Mouse (Mus musculus) heart, postnatal 4 days (tissue): ENCODE results near the gene Kcnd3. TPM values are rescaled to one million over a fixed set of nuclear protein-coding genes. Genes with fewer than 3 reads are reported as not detected.

Experiments used
- DNase-seq: peaks from one replicate; pipeline ENCODE4 v3.0.0; 2021
- total RNA-seq, 2 experiments: library from RNA; stranded (reverse); gene quantifications; 2 replicates each; pipeline ENCODE4 v1.2.3; 2021

Kcnd3 gene
- total RNA-seq, 2 experiments from 2014 or later: 0.90 to 1.0 TPM

DNA sequence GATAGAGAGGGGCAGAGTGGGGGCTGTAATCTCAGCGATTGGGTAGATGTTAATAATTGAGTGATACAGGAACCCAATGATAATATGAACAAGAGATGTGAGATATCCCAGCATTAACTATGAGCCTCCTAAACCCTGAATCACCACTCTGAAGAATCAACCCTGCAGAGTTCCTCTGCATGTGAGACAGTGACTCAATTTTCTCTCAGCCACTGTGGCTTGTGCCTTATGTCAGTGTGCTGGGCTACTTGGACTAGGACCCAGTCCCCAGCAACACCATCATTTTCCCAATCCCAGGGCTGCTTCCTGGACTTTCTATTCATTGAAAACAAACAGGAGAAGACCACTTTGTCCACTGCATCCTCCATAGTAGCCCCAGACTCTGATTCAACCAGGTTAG, 139.6 kb downstream of the Kcnd3 start:
- DNase-seq: no peak

DNA sequence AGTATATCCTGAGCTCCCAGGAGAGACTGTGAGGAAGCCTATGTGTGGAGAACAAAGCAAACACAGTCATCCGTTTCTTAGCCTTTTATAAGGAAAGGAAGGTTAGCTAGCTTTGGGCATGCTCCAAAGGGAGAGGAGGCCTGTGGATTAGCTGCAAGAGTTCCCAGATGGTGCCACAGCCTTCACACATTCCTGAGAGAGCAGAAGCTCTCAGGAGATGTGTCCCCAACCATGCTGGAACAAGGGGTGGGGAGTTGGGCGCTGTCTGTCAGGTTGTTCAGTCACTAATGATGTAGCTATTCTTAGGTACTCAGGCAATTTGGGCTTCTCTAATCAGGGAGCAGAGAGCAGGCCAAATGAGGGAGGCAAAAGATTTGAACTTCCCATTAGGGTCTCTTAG, 140.1 kb downstream of the Kcnd3 start:
- peak; percentile 7 for DNase-seq

- DNase-seq: peak; percentile 12
Observed at GRCm38 (mm10) chr3:105600483-105600882, 148.4 kb downstream of the Kcnd3 start.

DNA sequence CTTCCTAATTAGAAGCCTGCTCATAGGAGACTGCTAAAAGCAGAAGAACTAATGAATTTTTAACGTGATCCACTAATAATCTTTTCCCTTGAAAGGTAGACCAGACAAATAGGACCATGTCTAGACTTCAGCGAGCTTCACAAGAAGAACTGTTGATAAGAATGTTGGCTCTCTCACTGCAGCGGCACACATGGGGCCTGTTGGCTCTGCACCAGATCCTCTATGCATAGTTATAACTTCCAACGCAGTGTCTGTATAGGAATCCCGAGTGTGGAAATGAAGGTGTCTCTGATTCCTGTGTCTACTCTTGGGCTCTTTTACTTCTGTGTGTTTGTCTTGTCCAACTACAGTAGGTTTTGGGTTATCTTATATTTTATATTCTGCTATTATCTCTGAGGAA, 150.8 kb downstream of the Kcnd3 start:
- DNase-seq: no peak

DNA sequence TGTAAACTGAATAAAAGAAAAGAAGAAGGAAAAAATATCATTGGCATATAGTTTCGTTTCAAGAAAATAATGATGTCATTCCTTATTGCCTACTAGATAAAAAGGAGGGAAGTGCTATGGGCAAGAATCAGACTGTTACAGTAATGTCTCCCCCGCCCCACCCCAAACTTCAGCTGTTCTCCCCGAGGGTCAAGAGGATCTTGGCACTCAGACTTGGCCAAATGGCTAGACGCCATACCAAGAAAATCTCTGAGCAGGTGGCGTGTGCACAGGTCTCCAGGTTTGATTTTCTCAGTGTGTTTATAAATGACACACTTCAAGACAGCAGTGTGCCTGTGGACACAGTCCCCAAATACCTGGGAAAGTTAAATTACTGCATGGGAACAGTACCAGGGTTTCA, 153.6 kb downstream of the Kcnd3 start:
- no peak for DNase-seq

DNA sequence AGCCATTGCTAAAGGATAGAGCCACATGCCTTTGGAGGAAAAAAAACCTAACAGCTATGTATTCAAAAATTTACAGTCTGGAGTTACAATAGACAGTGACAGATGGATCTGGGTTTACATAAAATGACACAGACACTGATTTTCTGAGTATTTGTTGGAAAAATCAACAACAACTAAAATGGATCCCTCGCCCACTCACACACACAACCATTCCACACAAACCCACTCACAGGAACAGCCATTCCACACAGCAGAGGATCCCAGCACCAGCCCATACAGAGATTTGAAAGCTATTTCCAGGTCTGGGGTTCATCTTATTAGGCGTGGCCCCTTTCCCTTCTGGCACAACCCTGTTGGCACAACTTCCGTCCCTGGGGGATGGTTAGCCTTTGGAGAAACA, 156.7 kb downstream of the Kcnd3 start:
- DNase-seq: no peak

DNA sequence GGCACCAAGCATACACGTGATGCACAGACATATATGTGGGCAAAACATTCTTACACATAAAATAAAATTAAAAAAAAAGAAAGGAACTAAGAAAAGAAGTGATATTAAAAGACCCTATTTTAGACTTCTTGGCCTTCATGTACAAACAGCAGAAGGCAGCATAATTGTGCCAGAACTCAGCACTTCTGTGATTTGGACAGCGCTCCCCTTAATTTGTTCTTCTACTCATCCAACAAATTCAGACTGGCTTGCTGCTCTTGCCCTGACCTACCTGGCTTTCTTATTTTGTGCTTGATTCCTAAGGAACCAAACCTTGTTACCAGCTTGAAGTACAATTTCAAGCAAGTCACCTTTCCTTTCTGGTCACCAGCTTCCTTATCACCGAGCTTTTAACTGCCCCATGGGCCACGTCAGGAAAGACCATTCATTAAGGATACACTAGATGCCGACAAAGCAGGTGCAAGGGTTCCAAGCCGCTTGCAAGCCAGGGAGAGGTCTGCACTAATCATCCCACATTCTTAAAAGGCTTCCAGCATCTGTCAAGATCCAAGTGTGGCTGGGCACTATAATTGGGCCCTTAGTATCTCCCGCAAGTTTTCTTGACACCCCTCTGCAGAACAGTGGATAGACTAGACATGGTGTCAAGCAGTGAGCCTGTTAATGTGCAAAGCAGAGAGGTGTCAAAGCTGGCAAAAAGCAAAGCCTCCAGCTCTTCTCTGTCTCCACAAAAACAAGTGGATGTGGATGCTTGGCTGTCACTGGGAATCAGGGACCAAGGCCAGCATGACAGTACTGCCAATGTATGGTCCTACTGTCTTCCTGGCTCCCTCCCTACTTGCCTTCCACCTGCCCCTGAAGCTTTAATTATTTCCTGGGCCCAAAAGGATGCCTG, 159.6 kb downstream of the Kcnd3 start:
- no peak for DNase-seq

GRCm38 (mm10) chr3:105612423-105612814, 160.3 kb downstream of the Kcnd3 start:
- DNase-seq: no peak

DNA sequence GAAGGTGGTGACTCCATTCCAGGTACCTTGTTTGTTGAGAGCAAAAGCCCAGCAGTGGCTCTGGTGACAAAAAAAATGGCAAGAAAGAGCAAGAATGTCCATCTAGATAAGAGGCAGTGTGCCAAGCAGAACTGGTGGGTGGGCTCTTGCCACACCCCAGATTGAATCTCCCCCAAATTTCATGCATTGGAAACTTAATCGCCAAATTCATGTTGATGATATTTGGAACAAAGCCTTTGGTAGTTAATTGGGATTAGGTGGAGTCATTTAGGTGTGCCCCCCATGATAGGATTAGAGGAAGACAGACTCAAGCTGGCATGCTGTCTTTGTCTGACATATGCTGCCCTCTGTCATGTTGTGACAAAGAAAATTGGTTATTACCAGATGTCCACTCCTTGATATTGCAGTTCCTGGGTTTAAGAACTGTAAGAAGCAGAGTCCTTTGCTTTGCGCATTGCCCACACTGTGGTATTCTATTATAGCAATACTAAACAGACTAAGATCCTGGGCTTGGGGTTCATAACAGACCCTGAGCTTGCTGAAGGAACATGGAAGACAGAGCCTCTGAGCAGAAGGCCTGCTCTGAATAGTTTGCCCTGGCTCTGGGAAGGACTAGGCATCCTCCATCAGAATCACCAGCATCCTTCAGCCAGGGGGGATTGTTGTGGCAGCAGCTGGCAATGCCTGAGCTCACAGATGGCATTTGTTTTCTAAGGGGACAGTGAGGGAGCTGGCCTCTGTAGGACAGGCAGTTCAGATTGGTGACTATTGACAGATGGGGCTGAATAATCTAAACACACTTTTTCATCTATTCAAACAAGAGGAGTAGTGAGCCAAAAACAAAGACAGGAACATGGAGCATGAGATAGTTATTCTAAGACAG, 165.0 kb downstream of the Kcnd3 start:
- DNase-seq: no peak

- no peak for DNase-seq
Observed at GRCm38 (mm10) chr3:105621154-105621553, 169.0 kb downstream of the Kcnd3 start.

- no peak for DNase-seq
Observed at GRCm38 (mm10) chr3:105623137-105623536, 171.0 kb downstream of the Kcnd3 start.

- DNase-seq: no peak
Observed at GRCm38 (mm10) chr3:105625961-105626360, 173.8 kb downstream of the Kcnd3 start.

- DNase-seq: no peak
Observed at GRCm38 (mm10) chr3:105627258-105627657, 175.1 kb downstream of the Kcnd3 start.

DNA sequence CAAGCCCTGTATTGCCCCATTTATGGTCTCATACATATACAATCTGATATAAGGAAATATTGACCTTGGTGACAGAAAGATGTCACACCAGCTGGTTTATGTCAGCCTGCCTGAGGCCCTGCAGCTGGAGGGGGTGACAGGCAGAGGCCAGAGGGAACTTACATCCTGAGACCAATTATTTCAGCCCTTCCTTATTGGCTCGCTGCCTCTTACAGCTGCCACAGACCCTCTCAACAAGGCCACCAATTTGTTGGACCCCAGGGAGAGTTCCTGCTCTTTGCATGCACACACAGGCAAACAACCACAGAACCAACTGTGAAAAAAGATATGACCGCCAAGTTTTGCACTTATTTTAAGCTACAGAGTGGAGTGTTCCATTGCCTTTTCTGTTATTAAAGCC, 180.2 kb downstream of the Kcnd3 start:
- no peak for DNase-seq

DNA sequence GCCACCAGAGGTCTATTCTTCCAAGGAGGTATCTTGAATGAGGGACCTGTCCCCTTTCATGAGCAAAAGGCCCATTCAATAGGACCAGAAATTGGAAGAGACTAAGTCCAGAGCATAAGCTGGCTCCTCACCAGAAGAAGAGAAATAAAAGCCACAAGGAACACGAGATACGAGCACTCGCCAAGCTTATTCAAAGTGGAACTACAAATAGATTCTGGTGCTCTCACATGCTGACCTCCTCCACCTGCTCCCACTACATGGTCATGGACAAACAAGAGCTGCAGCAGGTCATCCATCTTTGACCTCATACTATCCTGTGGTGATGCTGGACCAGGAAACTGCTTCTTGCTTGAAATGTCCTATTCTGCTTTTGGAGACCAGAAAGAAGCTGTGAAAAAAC, 180.9 kb downstream of the Kcnd3 start:
- DNase-seq: no peak

DNA sequence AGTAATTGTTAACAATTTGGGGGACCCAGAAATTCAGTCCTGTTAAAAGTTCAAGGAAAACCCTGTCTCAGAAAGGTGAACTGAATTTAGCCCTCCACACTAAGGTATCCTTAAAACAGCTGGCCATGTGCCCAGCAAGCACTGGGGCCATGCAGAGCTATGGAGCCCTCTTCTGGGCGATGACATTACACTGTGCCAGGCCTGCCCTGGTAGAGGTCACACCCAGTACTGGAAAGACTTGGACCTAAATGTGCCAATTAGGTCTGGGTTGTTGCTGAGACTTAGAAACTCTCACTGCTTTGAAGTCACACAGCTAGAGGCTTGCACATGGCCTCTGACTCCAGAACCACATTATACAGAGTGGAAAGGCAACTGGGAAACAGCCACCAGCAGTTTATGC, 190.1 kb downstream of the Kcnd3 start:
- DNase-seq: peak; percentile 74

GRCm38 (mm10) chr3:105643566-105643965, 191.4 kb downstream of the Kcnd3 start:
- no peak for DNase-seq

- no peak for DNase-seq
Observed at GRCm38 (mm10) chr3:105648889-105649567, 196.9 kb downstream of the Kcnd3 start.

DNA sequence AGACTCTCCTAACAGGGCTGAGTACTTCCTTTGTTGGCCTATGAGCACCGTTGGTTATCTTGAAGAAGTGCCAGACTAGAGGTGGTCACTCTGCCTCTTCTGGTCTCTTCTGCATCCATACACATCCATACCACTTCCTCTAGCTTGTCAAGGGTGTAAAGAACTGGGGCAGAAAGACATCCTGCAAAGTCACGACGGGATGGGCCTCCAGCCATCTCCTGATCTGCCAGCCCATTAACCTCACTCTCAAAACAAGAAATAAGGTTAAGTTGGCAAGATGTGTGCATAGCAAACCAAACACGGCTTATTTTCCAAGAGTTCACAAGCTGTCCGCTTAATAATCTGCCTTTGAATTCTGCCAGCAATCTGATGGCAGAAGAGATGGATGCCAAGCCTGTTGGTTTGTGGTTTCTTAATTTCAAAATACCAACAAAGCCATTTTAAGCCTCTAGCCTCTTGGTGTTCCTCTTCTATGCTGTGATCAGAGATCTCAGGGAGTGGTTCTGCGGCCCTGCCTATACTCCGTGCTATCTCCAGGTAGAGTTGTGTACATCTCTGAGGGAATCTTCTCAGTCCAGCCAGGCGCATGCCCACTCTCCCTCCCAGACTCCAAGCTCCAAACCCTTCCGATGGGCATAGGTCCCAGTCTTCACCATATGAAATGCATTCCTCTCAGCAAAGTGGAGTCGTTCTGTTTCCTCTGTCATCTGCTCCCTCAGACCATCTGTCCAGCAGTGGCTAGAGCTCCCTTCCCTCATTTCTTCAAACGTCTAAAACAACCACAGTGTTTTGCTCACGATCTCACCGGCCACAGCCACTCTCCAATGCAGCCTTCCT, 201.6 kb downstream of the Kcnd3 start:
- no peak for DNase-seq

DNA sequence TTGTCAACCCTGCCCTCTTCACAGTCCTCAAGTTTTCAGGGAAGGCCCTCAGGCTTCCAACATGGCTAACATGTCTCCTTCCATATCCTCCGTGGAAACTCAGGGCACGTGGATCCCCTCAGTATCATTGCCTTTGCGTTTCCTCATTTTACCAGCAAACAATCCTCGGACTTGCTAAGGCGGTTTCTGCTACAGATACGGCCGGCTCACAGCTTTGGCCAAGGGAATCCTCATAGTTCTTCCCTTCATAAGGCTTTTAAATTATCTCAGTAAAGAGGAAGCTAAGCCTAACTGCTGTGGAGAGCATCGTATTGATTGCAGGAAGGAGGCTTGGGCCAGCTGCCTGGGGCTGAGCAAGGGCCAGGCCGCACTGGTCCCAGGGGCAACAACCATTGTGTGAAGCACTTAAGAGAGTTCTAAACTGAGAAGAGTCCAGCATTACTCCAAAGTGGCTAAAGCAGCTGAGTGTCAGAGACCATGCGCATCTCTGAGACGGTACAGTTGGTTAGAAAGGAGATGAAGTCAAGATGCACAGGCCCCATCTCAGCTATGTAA, 203.0 kb downstream of the Kcnd3 start:
- DNase-seq: peak; percentile 22

- DNase-seq: no peak
Observed at GRCm38 (mm10) chr3:105660530-105660929, 208.4 kb downstream of the Kcnd3 start.

GRCm38 (mm10) chr3:105663043-105663442, 210.9 kb downstream of the Kcnd3 start:
- DNase-seq: no peak
